Mouse (Mus musculus) spleen, postnatal 10 days (tissue): ENCODE results near the gene Ttc8.

Source experiments
- DNase-seq, 2 experiments: peaks; one replicate each; pipeline ENCODE4 v3.0.0; 2021 to 2022; ENCODE audit warnings: low spot score in 2 of 2

Ttc8 gene

GRCm38 (mm10) chr12:99028665-99029064 lies 108.3 kb downstream of the Ttc8 start:
- no peak for DNase-seq

GRCm38 (mm10) chr12:99030022-99030421 lies 109.6 kb downstream of the Ttc8 start:
- DNase-seq = no peak
